Mouse (Mus musculus) gastrocnemius, postnatal 36 days (tissue): Measurements from ENCODE around the gene Adamtsl3. TPM values are rescaled to one million over a fixed set of nuclear protein-coding genes. Genes with fewer than 3 reads are reported as not detected.

Experiments
- DNase-seq, 2 experiments: peaks; one replicate each; pipeline ENCODE4 v3.0.0; 2022
- intact Hi-C: fragments of 180-260 bp; cut with DNase I; formaldehyde crosslinking; loops from one replicate; pipeline ENCODE4 v1.15.1; 2025
- total RNA-seq, 2 experiments: library from RNA; stranded (reverse); gene quantifications; 2 replicates each; pipeline ENCODE4 v1.2.3; 2021

Adamtsl3 gene
- total RNA-seq, 2 experiments from 2014 or later, result 2.3 to 4.5 TPM

DNA sequence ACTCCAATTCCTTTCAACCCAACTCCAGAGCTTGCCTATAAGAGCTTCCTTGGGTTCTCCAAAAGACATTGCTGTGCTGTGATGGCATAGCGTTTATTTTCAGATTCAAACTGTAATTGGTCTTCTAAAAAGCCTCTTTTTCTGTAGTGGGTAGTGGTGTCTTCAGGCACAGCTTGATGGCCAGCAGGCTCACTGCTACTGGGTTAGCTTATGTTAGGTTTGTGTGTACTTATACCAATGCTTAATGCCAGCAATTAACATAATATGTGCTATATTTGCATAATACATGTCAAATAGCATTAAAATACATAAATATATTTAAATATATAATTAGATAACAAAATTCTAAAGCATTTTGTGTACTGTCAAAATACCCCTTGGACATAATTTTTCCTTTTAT, 155.5 kb downstream of the Adamtsl3 start:
- intact Hi-C loops, result no loop called here
- DNase-seq, result no peak

- DNase-seq, result no peak
- intact Hi-C loops, result no loop called here
Measured at GRCm38 (mm10) chr7:82492881-82493280, 157.4 kb downstream of the Adamtsl3 start.

- no peak for DNase-seq
- intact Hi-C loops, result no loop called here
Measured at GRCm38 (mm10) chr7:82494220-82494619, 158.7 kb downstream of the Adamtsl3 start.

GRCm38 (mm10) chr7:82497064-82497463, 161.6 kb downstream of the Adamtsl3 start:
- DNase-seq, result no peak
- intact Hi-C loops, result no loop called here

GRCm38 (mm10) chr7:82501306-82501705, 165.8 kb downstream of the Adamtsl3 start:
- intact Hi-C loops, result no loop called here
- DNase-seq, result no peak

DNA sequence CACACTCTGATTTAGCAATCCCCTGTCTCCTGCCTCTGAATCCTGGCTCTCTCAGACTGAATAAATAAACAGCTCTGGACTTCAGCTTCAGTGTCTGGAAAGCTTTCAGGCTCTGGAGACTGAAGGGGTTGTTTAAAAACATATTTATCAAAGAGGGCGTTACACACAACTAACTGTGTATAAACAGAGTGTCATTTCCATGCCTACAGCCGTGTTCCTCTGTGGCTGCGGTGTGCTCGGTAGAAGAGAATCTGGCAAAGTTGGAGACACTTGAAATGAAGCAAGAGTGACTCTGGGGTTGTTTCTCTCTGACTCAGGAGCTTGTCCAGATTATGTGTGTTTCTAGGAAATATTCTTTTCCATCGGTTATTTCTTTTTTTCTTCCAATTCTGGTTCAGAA, 167.0 kb downstream of the Adamtsl3 start:
- intact Hi-C loops, result no loop called here
- DNase-seq, result no peak

DNA sequence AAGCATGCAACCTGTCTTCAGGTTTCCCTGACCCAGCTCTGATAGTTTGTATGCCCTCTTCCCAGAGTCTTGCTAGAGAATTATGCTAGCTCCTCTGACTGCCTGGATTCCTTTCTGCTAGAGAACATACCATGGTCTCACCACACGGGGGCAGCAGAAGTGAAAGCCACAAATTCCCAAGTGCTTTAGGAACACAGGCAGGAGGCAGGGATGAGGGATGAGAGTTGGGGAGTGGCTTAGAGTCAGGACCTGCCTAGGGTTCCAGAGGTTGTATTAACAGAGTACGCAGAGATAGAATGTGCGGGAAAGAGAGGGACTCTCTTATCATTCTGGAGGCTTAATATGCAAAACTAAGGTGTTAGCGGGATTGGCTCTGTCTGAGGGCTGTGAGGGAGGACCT, 168.6 kb downstream of the Adamtsl3 start:
- peak in 1 of 2 experiments; percentile 14 for DNase-seq
- intact Hi-C loops, result no loop called here

DNA sequence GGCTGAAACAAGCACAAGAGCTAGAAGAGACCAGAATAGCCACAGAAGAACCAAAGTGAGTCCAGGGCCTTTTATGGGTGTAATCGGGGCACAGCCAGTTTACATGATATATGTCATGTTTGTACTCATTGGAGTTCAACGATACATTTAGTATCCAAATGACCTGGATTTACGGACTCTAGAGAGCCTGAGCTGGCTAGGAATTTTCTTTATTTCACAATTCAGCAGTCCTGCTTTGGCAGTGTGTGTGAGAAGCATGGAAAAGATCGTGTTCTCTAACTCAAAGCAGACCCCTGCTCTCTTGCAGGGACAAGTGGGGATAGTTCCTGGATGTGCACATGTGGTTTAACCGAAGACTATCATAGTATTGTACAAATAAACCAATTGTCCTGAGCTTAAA, 195.1 kb downstream of the Adamtsl3 start:
- intact Hi-C loops, result no loop called here
- no peak for DNase-seq

DNA sequence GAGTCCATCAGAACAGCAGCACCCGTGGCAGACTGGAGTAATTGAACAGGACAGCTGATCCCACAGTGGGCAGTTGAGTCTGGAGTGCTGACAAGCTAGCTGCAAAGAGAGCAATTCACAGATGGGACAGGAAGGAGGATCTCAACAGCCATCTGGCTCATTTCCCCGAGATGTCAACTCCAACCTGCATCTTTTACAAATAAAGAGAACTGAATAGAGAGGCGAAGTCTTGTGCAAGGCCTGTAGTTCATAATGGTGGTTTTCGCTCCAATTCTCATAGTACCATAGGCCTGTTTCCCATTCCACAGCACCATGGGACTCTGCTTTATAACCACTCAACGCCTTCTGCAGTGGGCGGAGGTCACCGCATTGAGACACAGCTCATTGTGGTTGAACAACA, 195.9 kb downstream of the Adamtsl3 start:
- intact Hi-C loops, result no loop called here
- DNase-seq, result peak in 1 of 2 experiments; percentile 15

GRCm38 (mm10) chr7:82533188-82533587, 197.7 kb downstream of the Adamtsl3 start:
- no peak for DNase-seq
- intact Hi-C loops, result no loop called here

DNA sequence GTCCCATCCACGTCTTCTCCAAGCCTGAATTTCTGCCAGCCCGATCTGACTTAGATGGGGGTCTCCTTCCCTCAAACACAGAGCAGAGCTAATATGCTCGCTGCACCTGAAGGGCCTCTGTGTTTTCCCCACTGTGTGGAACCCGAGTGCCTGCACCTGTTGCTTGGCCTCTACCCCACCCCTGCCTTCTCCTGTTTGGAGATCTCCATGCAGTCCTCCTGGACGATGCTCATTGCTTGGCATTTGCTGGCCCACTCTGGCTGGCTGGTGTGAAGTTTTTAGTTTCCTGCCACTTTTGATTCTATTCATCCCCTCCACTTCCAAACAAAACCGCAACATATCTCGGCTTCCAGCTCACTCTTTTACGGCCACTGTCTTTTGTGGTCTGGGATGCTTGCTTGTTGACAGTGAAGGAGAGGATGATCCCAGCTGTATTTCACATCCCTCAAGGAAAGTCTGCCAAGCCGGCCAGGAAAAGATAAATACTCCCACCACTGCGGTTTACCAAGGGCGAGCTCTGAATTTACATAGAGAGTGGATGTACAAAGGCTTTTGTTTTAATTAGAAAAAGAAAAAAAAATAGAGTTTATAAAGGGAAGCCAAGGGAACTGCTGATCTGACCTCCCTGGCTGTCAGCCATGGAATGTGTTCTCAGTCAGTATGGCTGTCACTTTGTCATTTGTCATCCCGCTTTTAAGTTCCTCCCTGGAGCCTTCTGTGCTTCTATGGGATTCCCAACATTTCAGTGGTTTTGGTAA, 198.4 kb downstream of the Adamtsl3 start:
- intact Hi-C loops, result no loop called here
- DNase-seq, result no peak

- intact Hi-C loops, result no loop called here
- DNase-seq, result no peak
Measured at GRCm38 (mm10) chr7:82544390-82544919, 209.0 kb downstream of the Adamtsl3 start.

- DNase-seq, result no peak
- intact Hi-C loops, result no loop called here
Measured at GRCm38 (mm10) chr7:82552005-82552404, 216.5 kb downstream of the Adamtsl3 start.

- intact Hi-C loops, result no loop called here
Measured at GRCm38 (mm10) chr7:82555803-82556202, 220.3 kb downstream of the Adamtsl3 start.

GRCm38 (mm10) chr7:82556417-82556816, 220.9 kb downstream of the Adamtsl3 start:
- no peak for DNase-seq

More at GRCm38 (mm10) chr7:82555803-82556202, 220.3 kb downstream of the Adamtsl3 start:
- DNase-seq, result no peak

GRCm38 (mm10) chr7:82557111-82557510, 221.6 kb downstream of the Adamtsl3 start:
- intact Hi-C loops, result no loop called here
- no peak for DNase-seq

More at GRCm38 (mm10) chr7:82556417-82556816, 220.9 kb downstream of the Adamtsl3 start:
- intact Hi-C loops, result no loop called here

DNA sequence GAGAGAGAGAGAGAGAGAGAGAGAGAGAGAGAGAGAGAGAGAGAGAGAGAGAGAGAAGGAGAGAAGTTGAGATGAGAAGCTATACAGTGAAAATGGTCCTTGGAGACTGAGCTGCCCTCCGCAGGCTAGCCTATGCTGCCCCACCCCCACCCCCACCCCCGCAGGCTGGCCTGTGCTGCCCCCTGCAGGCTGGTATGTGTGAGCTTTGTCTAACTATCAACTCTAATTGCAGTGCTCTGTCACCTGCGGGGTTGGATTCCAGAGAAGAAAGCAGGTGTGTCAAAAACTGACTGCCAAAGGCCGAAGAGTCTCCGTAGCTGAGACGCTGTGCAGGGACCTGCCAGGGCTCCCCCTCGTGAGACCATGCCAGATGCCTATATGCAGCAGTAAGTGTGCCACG, 231.2 kb downstream of the Adamtsl3 start:
- intact Hi-C loops, result no loop called here
- DNase-seq, result no peak

- no peak for DNase-seq
- intact Hi-C loops, result no loop called here
Measured at GRCm38 (mm10) chr7:82567811-82568210, 232.3 kb downstream of the Adamtsl3 start.

DNA sequence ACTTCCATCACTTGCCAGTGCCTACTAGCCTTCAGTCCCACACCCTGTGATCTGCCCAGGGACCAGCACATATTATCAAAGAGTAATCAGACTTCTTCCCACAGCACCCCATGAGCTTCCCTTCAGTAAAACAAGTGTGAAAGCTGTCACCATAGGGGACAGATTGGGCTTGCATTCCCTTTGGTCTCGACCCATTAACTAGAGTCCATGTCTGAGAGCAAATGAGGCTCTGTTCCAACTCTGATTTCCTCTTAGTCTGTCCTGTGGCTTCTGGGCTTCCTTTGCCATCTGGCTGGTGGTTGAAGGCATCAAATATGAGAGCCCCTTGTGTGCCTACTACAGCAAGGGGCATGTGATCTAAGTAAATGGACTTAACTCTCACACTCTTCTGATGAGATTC, 237.5 kb downstream of the Adamtsl3 start:
- intact Hi-C loops, result no loop called here
- DNase-seq, result no peak

DNA sequence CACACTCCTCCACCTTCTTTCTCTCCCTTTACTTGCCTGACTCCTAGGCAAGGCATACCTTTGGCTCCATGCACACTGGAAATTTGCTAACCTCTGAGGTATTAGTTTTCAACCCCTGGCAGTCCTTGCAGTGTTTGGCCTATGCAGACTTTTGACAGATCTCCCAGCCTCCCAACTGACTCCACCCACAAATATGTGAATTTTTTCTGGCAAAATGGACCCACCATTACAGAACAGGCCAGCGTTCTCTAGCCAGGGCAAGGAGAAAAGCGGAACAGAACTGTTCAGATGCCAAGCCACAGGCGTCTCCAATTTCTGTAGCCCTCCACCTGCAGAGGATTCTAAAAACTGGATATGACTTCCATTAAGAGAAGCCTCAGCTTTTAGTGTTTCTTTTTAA, 244.5 kb downstream of the Adamtsl3 start:
- peak in 1 of 2 experiments; percentile 15 for DNase-seq
- intact Hi-C loops, result no loop called here

DNA sequence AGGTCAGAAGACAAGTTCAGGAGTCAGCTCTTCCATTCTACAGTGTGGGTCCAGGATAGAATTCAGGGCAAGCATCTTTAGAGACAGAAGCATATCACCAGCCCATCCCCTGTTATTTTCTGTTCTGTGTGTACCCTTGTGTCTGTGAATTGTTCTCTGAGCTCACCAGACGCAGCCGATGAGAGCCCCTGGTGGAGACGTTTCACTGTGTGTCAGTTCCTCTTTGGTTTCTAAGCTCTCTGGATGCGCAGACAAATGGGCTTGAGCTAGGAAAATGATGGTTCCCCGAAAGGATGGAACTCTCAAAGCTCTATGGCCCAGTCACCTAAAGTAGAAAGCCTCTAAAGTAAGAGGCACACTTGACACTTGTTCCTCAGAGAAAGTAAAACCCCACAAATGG, 246.3 kb downstream of the Adamtsl3 start:
- no peak for DNase-seq
- intact Hi-C loops, result no loop called here

DNA sequence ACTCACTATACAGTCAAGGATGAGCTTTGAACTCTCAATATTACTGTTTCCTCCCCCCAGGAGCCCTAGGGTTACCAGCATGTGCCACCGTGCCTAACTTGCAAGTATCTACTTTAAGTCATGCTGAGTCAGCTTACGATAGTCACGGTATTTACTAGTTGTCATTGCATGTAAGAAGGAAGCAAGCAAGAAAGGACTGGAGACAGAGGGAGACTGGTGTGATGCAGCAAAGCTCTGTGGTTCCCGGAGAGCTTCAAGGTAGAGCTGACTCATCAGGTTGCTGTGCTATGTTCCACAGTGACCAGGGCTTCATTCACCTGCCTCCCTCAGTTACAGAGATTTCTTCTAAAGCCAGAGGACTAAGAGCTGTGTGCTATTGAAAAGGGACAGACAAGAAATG, 247.0 kb downstream of the Adamtsl3 start:
- DNase-seq, result no peak
- intact Hi-C loops, result no loop called here
